Mouse (Mus musculus) left cerebral cortex, adult 9 months (tissue): ENCODE results near the gene Klhl30.

Experiments used
- DNase-seq, 2 experiments: peaks; one replicate each; pipeline ENCODE4 v3.0.0; 2022; ENCODE audit warnings: low spot score in 2 of 2

Gene Klhl30

GRCm38 (mm10) chr1:91350841-91351240 lies at the start of gene Klhl30:
Klhl30 (plus strand) TSS chr1:91351016.
- DNase-seq, result no peak

- DNase-seq, result no peak
Measured at GRCm38 (mm10) chr1:91301206-91301920, 49.5 kb upstream of the Klhl30 start.

GRCm38 (mm10) chr1:91302021-91302420 lies 48.8 kb upstream of the Klhl30 start:
- DNase-seq, result no peak

- no peak for DNase-seq
Measured at GRCm38 (mm10) chr1:91304621-91305020, 46.2 kb upstream of the Klhl30 start.

- DNase-seq, result no peak
Measured at GRCm38 (mm10) chr1:91309366-91310085, 41.3 kb upstream of the Klhl30 start.

GRCm38 (mm10) chr1:91312273-91312672 lies 38.5 kb upstream of the Klhl30 start:
- no peak for DNase-seq

- DNase-seq, result no peak
Measured at GRCm38 (mm10) chr1:91313251-91313650, 37.6 kb upstream of the Klhl30 start.

- no peak for DNase-seq
Measured at GRCm38 (mm10) chr1:91317656-91318055, 33.2 kb upstream of the Klhl30 start.

GRCm38 (mm10) chr1:91321760-91322438 lies 28.9 kb upstream of the Klhl30 start, which contains the start of gene Espnl:
Espnl (plus strand) TSS chr1:91322075.
- DNase-seq, result no peak

- no peak for DNase-seq
Measured at GRCm38 (mm10) chr1:91324646-91325045, 26.2 kb upstream of the Klhl30 start.

GRCm38 (mm10) chr1:91325488-91326042 lies 25.3 kb upstream of the Klhl30 start:
- no peak for DNase-seq

- DNase-seq, result peak; percentile 23 to 51
Measured at GRCm38 (mm10) chr1:91332102-91332501, 18.7 kb upstream of the Klhl30 start.

- DNase-seq, result no peak
Measured at GRCm38 (mm10) chr1:91333582-91333981, 17.2 kb upstream of the Klhl30 start.

- DNase-seq, result no peak
Measured at GRCm38 (mm10) chr1:91337355-91337754, 13.5 kb upstream of the Klhl30 start.

- no peak for DNase-seq
Measured at GRCm38 (mm10) chr1:91344001-91344400, 6.8 kb upstream of the Klhl30 start.

- DNase-seq, result no peak
Measured at GRCm38 (mm10) chr1:91344921-91345685, 5.7 kb upstream of the Klhl30 start.

GRCm38 (mm10) chr1:91346892-91347291 lies 3.9 kb upstream of the Klhl30 start:
- DNase-seq, result peak in 1 of 2 experiments; percentile 72

GRCm38 (mm10) chr1:91351249-91351648 lies 433 bp downstream of the Klhl30 start:
- no peak for DNase-seq

- no peak for DNase-seq
Measured at GRCm38 (mm10) chr1:91352277-91352676, 1.5 kb downstream of the Klhl30 start.

GRCm38 (mm10) chr1:91356105-91356504 lies 5.3 kb downstream of the Klhl30 start:
- no peak for DNase-seq

GRCm38 (mm10) chr1:91362113-91362512 lies 11.3 kb downstream of the Klhl30 start:
- no peak for DNase-seq
